Mouse (Mus musculus) embryonic facial prominence, embryonic 11.5 days (tissue): Measurements from ENCODE around the gene Grk1. TPM values are rescaled to one million over a fixed set of nuclear protein-coding genes. Genes with fewer than 3 reads are reported as not detected.

Experiments
- ATAC-seq: fragments of 200-750 bp; cut with Nextera tagmentation; replicated peaks from 2 replicates; pipeline ENCODE4 v1.8.0; 2017; ENCODE audit warnings: low read depth; ENCODE audit not compliant: insufficient number of reproducible peaks, low FRiP score, low TSS enrichment
- DNase-seq: peaks from one replicate; pipeline ENCODE4 v3.0.0-alpha.2; 2015; ENCODE audit warnings: low spot score
- H3K27ac ChIP-seq: fragments of 300-500 bp; sonication (generic); replicated peaks from 2 replicates; pipeline ENCODE4 v1.5.1; 2014; ENCODE audit warnings: mild to moderate bottlenecking, low read depth, low read length, control low read depth
- H3K27me3 ChIP-seq: fragments of 300-500 bp; sonication (generic); 2 replicates; pipeline ENCODE4 v1.6.1; 2014; ENCODE audit warnings: mild to moderate bottlenecking, low read length, moderate library complexity, mixed read lengths; ENCODE audit not compliant: control insufficient read depth, insufficient read depth
- H3K36me3 ChIP-seq: fragments of 300-500 bp; sonication (generic); replicated peaks from 2 replicates; pipeline ENCODE4 v1.6.1; 2014; ENCODE audit warnings: low read depth, mild to moderate bottlenecking, low read length, moderate library complexity, mixed read lengths; ENCODE audit not compliant: control insufficient read depth, insufficient read depth
- H3K4me1 ChIP-seq: fragments of 300-500 bp; sonication (generic); 2 replicates; pipeline ENCODE4 v1.6.1; 2014; ENCODE audit warnings: low read length, mixed read lengths; ENCODE audit not compliant: control insufficient read depth, insufficient read depth
- H3K4me2 ChIP-seq: fragments of 300-500 bp; sonication (generic); 2 replicates; pipeline ENCODE4 v1.6.1; 2014; ENCODE audit warnings: low read depth, mild to moderate bottlenecking, control low read depth, low read length, moderate library complexity
- H3K4me3 ChIP-seq: fragments of 300-500 bp; sonication (generic); 2 replicates; pipeline ENCODE4 v1.5.1; 2014; ENCODE audit warnings: low read depth, low read length, control low read depth
- H3K9ac ChIP-seq: fragments of 300-500 bp; sonication (generic); replicated peaks from 2 replicates; pipeline ENCODE4 v1.6.1; 2014; ENCODE audit warnings: mild to moderate bottlenecking, control low read depth, low read length
- H3K9me3 ChIP-seq: fragments of 300-500 bp; sonication (generic); replicated peaks from 2 replicates; pipeline ENCODE4 v1.6.1; 2016; ENCODE audit warnings: mild to moderate bottlenecking, low read length, inconsistent platforms, mixed read lengths; ENCODE audit not compliant: control insufficient read depth
- WGBS: fragments of 180-500 bp; shearing (Covaris S2); extraction: QIAGEN DNeasy Blood & Tissue Kit; methylation state at CpG from one replicate; pipeline ENCODE4 v1.1.7; 2014; 5-methylcytosine and 5-hydroxymethylcytosine counted together
- polyA plus RNA-seq: library from polyadenylated mRNA; unstranded; fragments of >200 nt; fragmentation: Nextera tagmentation; extraction: Ambion mirVana; gene quantifications from 2 replicates; pipeline ENCODE4 v1.2.1, GENCODE M21; 2014

Gene Grk1
- polyA plus RNA-seq, 1 experiment from 2014 or later: 0.06 TPM

DNA sequence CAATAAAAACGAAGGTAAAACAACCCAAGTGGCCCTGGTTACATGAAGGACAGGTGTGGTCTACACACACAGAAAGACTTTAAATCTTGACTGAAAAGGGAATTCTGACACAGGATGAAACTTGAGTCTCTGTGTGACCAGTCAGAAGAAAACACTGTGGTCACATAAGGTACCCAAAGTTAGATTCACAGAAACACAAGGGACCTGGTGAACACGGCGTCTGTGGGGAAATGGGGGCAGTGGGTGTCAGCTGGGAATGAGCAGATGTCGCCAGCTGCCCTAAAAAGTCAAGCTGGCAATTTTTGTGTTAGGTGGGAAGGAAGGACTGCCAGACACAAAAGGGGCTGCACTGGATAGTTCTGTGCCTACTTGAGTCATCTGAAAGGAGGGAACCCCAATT lies 21.9 kb upstream of the Grk1 start:
- H3K36me3 ChIP-seq: peaks cover 8% of the 10 kb centered on the region
- no peak for ATAC-seq
- H3K27me3 ChIP-seq: no peaks in the 10 kb centered on the region
- H3K27ac ChIP-seq: no peak overlapping the region
- H3K4me3 ChIP-seq: no peak overlapping the region
- H3K4me1 ChIP-seq: no peaks in the 10 kb centered on the region
- no peak for DNase-seq
- H3K9ac ChIP-seq: no peak overlapping the region
- no peak overlapping the region for H3K4me2 ChIP-seq
- no peaks in the 10 kb centered on the region for H3K9me3 ChIP-seq
- 93% methylated on average over 4 of the region's 4 CpGs for WGBS

DNA sequence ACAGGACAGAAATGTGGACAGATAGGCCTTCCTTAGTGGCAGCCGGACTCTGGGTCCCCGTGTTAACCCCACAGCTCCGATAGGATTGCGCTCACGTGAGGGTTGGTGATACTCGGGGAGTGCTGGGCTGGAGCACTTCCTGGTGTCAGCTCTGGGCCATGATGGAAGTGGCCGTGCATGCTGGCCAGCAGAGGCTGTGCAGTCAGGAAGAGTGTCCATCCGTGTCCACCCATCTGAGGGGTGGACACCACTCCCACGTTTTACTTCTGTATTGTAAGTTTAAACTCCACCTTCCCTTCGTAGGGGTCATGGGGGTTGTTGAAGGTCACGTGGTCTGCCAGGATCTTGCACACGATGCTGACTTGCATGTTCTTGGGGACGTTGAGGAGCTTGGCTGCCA lies 18.5 kb upstream of the Grk1 start:
- no peak for ATAC-seq
- 71% methylated on average over 13 of the region's 13 CpGs for WGBS

DNA sequence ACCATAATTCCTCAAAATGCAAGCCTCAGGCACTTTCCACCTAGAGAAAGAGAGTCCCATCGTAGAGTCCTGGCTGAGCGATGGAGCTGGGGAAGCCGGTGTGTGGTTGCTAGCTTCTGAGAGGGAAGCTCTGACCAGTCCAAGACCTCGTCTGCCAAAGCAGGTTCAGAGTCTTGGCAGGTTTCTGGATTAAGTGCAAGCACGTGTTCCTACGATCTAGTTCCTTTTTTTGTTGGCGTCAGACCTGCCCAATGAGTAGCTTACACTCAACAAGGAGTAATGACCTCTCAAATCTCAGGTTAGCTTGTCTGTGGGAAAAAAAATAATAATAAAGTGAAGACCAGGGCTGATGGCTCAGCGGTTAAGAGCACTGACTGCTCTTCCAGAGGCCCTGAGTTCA lies 17.2 kb upstream of the Grk1 start:
- DNase-seq (no peak), ATAC-seq (no peak)
- WGBS: 85% methylated on average over 8 of the region's 8 CpGs
- no peak overlapping the region for H3K4me2 ChIP-seq
- H3K9me3 ChIP-seq: no peaks in the 10 kb centered on the region
- no peak overlapping the region for H3K4me3 ChIP-seq
- no peak overlapping the region for H3K9ac ChIP-seq
- H3K36me3 ChIP-seq: no peaks in the 10 kb centered on the region
- no peak overlapping the region for H3K27ac ChIP-seq
- no peaks in the 10 kb centered on the region for H3K27me3 ChIP-seq
- no peaks in the 10 kb centered on the region for H3K4me1 ChIP-seq

More for the DNA sequence above, 18.5 kb upstream of the Grk1 start:
- no peaks in the 10 kb centered on the region for H3K4me1 ChIP-seq
- no peak for DNase-seq
- H3K4me3 ChIP-seq: no peak overlapping the region
- no peaks in the 10 kb centered on the region for H3K36me3 ChIP-seq
- no peaks in the 10 kb centered on the region for H3K9me3 ChIP-seq
- H3K9ac ChIP-seq: no peak overlapping the region
- no peak overlapping the region for H3K4me2 ChIP-seq
- H3K27ac ChIP-seq: no peak overlapping the region
- H3K27me3 ChIP-seq: no peaks in the 10 kb centered on the region

DNA sequence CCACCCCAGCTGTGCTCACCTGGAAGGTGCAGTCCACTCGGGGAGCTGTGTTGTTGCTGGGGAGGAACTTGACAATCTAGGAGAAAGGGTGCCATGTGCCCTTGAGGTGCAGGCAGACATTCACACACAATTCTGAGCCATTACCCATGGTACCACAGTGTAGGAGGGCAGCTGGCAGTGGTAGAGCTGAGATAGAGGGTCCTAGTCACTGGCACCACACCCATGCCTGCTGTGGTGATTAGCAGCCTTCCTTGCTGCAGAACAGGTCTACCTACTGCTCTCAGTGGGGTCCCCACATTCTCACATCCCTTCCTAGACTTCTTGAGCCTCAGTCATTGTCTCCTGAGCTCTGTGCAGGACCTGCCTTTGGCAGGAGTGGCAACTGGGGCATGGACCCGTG lies 16.1 kb upstream of the Grk1 start:
- DNase-seq (no peak), ATAC-seq (no peak)
- Histone ChIP-seq H3K4me2 (no peak overlapping the region), H3K4me1 (no peaks in the 10 kb centered on the region), H3K9me3 (no peaks in the 10 kb centered on the region), H3K27me3 (no peaks in the 10 kb centered on the region), H3K27ac (no peak overlapping the region), H3K4me3 (no peak overlapping the region), H3K36me3 (no peaks in the 10 kb centered on the region), H3K9ac (no peak overlapping the region)
- 68% methylated on average over 2 of the region's 2 CpGs for WGBS

DNA sequence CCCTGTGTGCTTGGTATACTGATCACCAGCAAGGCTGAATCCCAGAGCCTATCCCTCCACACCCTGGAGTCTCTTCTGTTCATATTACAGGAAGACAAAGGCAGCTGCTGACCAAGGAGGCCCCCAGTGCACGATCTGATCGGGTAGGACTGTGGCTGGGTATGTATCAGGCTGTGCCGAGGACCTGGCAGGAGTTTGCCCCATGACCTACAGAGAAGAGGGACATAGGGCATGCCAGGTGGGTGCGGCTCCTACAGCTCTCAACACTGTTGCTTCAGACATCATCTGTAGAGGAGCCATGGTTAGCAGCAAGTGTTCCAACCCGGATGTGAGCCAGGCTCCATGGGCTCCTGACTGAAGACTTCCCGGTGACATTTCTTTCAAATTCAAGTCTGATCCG lies 11.0 kb upstream of the Grk1 start:
- WGBS: 88% methylated on average over 7 of the region's 7 CpGs
- no peak overlapping the region for H3K27ac ChIP-seq
- ATAC-seq: no peak

DNA sequence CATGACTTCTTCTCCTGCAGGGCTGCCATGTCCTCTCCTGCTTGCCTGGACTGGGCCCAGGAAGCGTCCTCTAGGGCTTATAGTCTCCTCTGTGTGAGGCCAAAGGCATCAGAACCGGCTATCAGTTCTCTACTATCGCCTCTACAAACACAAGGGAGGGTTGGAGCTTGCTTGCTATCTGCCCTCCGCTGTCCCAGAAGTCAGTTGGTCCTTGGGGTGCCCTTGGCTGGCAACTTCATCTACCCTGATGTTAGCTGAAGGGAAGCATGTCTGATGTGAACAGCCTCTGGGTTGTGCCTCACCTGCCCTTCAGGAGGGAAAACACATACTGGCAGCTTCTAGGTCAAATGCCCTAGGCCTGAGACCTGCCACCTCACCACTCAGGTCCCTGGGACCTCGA lies 8.2 kb upstream of the Grk1 start, which contains the start of gene Atp4b:
Atp4b (minus strand) TSS at position 101 of the 400 bp plus-strand sequence.
- no peaks in the 10 kb centered on the region for H3K4me1 ChIP-seq
- no peaks in the 10 kb centered on the region for H3K36me3 ChIP-seq
- no peak for DNase-seq
- H3K27ac ChIP-seq: no peak within 1 kb of the TSS
- H3K9ac ChIP-seq: no peak within 1 kb of the TSS
- no peak within 1 kb of the TSS for H3K4me2 ChIP-seq
- H3K27me3 ChIP-seq: no peaks in the 10 kb centered on the region
- H3K4me3 ChIP-seq: no peak within 1 kb of the TSS
- WGBS: 82% methylated on average over 5 of the region's 5 CpGs
- no peaks in the 10 kb centered on the region for H3K9me3 ChIP-seq
- no peak for ATAC-seq

More for the DNA sequence above, 11.0 kb upstream of the Grk1 start:
- H3K4me3 ChIP-seq: no peak overlapping the region
- no peaks in the 10 kb centered on the region for H3K9me3 ChIP-seq
- no peak overlapping the region for H3K9ac ChIP-seq
- no peaks in the 10 kb centered on the region for H3K4me1 ChIP-seq
- H3K4me2 ChIP-seq: no peak overlapping the region
- DNase-seq: no peak
- H3K36me3 ChIP-seq: no peaks in the 10 kb centered on the region
- H3K27me3 ChIP-seq: no peaks in the 10 kb centered on the region

DNA sequence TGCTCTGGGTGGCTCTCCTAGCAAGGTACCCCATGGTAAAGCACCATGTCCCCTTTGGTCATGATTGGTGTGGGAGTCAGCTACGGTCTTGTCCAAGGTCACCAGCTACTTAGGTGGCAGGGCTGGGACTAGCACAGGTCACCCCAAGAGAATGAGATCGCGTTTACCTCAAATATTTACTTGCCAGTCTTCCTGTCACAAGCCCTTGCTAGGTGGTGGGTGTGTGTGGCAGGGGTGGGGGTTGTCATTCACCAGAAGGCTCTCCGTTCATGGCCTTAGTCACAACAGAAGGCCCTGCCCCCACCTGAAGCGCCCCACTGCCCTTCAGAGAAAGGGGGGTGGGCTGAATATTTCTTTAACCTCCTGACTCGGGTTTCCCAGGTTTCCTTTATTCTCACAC lies 1.4 kb upstream of the Grk1 start:
- Histone ChIP-seq H3K9me3 (no peaks in the 10 kb centered on the region), H3K27me3 (no peaks in the 10 kb centered on the region), H3K9ac (no peak overlapping the region), H3K27ac (no peak overlapping the region), H3K4me3 (no peak overlapping the region), H3K4me1 (no peaks in the 10 kb centered on the region), H3K36me3 (no peaks in the 10 kb centered on the region), H3K4me2 (no peak overlapping the region)
- 69% methylated on average over 6 of the region's 6 CpGs for WGBS
- DNase-seq: no peak
- ATAC-seq: no peak

DNA sequence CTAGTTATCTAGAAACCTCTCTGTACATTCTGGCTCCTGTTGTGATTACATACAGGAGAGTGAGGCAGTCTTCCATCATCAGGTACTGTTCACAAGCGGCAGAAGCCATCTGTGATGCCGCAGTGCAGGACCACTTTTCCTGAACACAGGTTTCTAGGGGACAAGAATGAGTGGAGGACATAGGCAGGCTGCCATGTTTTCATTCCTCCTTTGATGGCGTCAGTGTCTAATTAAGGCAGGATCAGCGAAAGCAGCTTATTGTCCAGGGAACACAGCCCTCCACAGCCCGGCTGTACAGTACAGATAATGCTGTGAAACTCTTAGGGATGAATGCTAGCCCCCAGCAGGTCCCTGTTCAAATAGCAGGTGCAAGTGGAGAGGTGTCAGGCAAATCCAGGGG lies 1.1 kb downstream of the Grk1 start:
- ATAC-seq: no peak
- no peak for DNase-seq
- H3K36me3 ChIP-seq: no peaks in the 10 kb centered on the region
- no peak overlapping the region for H3K4me3 ChIP-seq
- H3K27me3 ChIP-seq: no peaks in the 10 kb centered on the region
- H3K9me3 ChIP-seq: no peaks in the 10 kb centered on the region
- H3K4me2 ChIP-seq: no peak overlapping the region
- H3K27ac ChIP-seq: no peak overlapping the region
- 80% methylated on average over 5 of the region's 5 CpGs for WGBS
- H3K9ac ChIP-seq: no peak overlapping the region
- H3K4me1 ChIP-seq: no peaks in the 10 kb centered on the region
